Mouse (Mus musculus) hindbrain, embryonic 13.5 days (tissue): ENCODE measurements around the gene Dnttip1. TPM values are rescaled to one million over a fixed set of nuclear protein-coding genes. Genes with fewer than 3 reads are reported as not detected.

Experiments
- polyA plus RNA-seq: library from polyadenylated mRNA; unstranded; fragments of >200 nt; fragmentation: Nextera tagmentation; extraction: Ambion mirVana; gene quantifications from 2 replicates; pipeline ENCODE4 v1.2.1, GENCODE M21; 2015

Gene Dnttip1
- polyA plus RNA-seq, 1 experiment from 2014 or later, result 72.3 TPM

Other genes with a start within 250 kb of the Dnttip1 start
- 67.3 and 71.1 TPM in 2 replicates for gene Pigt, start 248.5 kb upstream of the Dnttip1 start, polyA plus RNA-seq
- gene Wfdc2, start 183.6 kb upstream of the Dnttip1 start, polyA plus RNA-seq, result 4.5 and 5.5 TPM in 2 replicates
- gene Spint3, start 172.5 kb upstream of the Dnttip1 start, polyA plus RNA-seq, result not detected in 2 replicates
- gene Wfdc6a, start 160.5 kb upstream of the Dnttip1 start, polyA plus RNA-seq, result not detected in 2 replicates
- not detected in 2 replicates for gene Eppin, start 152.4 kb upstream of the Dnttip1 start, polyA plus RNA-seq
- not detected in 2 replicates for gene Wfdc6b, start 132.5 kb upstream of the Dnttip1 start, polyA plus RNA-seq
- gene Wfdc8, start 132.4 kb upstream of the Dnttip1 start, polyA plus RNA-seq, result not detected in 2 replicates
- gene Wfdc16, start 107.2 kb upstream of the Dnttip1 start, polyA plus RNA-seq, result not detected in 2 replicates
- gene Wfdc10, start 89.9 kb upstream of the Dnttip1 start, polyA plus RNA-seq, result not detected in 2 replicates
- gene Wfdc9, start 89.4 kb upstream of the Dnttip1 start, polyA plus RNA-seq, result not detected in 2 replicates
- gene Wfdc11, start 71.9 kb upstream of the Dnttip1 start, polyA plus RNA-seq, result not detected in 2 replicates
- not detected in 2 replicates for gene Wfdc13, start 60.9 kb upstream of the Dnttip1 start, polyA plus RNA-seq
- gene Spint4, start 47.5 kb upstream of the Dnttip1 start, polyA plus RNA-seq, result not detected in 2 replicates
- gene Spint5, start 30.7 kb upstream of the Dnttip1 start, polyA plus RNA-seq, result not detected in 2 replicates
- 0.95 and 1.2 TPM in 2 replicates for gene Wfdc3, start 52 bp upstream of the Dnttip1 start, polyA plus RNA-seq
- gene Ube2c, start 23.9 kb downstream of the Dnttip1 start, polyA plus RNA-seq, result 97.2 and 108 TPM in 2 replicates
- gene Tnnc2, start 34.0 kb downstream of the Dnttip1 start, polyA plus RNA-seq, result 1.3 and 3.9 TPM in 2 replicates
- gene Snx21, start 39.8 kb downstream of the Dnttip1 start, polyA plus RNA-seq, result 21.0 and 22.4 TPM in 2 replicates
- gene Acot8, start 58.9 kb downstream of the Dnttip1 start, polyA plus RNA-seq, result 19.4 and 19.8 TPM in 2 replicates
- gene Zswim3, start 59.1 kb downstream of the Dnttip1 start, polyA plus RNA-seq, result 13.7 and 14.6 TPM in 2 replicates
- 23.9 and 24.3 TPM in 2 replicates for gene Zswim1, start 76.7 kb downstream of the Dnttip1 start, polyA plus RNA-seq
- gene Spata25, start 82.6 kb downstream of the Dnttip1 start, polyA plus RNA-seq, result not detected in 2 replicates
- gene Ctsa, start 86.9 kb downstream of the Dnttip1 start, polyA plus RNA-seq, result 101 and 109 TPM in 2 replicates
- gene Neurl2, start 87.5 kb downstream of the Dnttip1 start, polyA plus RNA-seq, result 5.4 and 5.9 TPM in 2 replicates
- gene Pltp, start 111.7 kb downstream of the Dnttip1 start, polyA plus RNA-seq, result 123 and 127 TPM in 2 replicates
- gene Pcif1, start 133.3 kb downstream of the Dnttip1 start, polyA plus RNA-seq, result 87.8 and 95.3 TPM in 2 replicates
- gene Zfp335, start 165.8 kb downstream of the Dnttip1 start, polyA plus RNA-seq, result 13.1 and 13.9 TPM in 2 replicates
- gene Mmp9, start 194.8 kb downstream of the Dnttip1 start, polyA plus RNA-seq, result 23.8 and 25.2 TPM in 2 replicates
- gene Slc12a5, start 214.8 kb downstream of the Dnttip1 start, polyA plus RNA-seq, result 21.4 and 22.1 TPM in 2 replicates